ENCODE assay signal across 22 mouse cellular contexts in the genomic region with DNA sequence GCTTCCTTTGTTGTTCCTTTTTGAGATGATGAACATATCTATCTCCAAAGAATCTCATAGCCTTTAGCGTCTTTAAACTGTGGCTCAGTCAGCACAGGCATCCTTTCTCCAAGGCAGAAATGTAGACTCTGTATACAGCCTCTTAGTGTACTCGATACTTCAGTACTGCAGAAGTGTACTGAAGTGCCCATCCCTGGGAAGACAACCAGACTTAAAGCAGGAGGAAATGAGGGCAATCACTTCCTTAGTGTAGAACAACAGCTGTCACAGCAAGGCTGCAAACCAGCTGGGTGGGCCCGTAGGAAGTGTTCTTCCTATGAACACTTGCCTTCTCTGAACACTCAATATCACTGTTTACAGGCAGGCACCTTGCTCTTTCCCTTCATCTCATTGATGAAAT.
"Had no signal": no experiment of that assay in that cellular context is flagged by ENCODE, and none has a peak within 500 bp of the region (broad histone marks: within the 10 kb centered on the region; RNA-seq: fewer than 3 reads in every experiment).

No protein-coding gene starts in this region.

- H3K36me3 ChIP-seq: midbrain, embryonic 10.5 days; neural tube, embryonic 12.5 days; neural tube, embryonic 15.5 days; stomach, embryonic 15.5 days had no signal

- H3K9me3 ChIP-seq: megakaryocyte, embryonic 14.5 days; midbrain, embryonic 10.5 days; neural tube, embryonic 12.5 days; neural tube, embryonic 15.5 days; stomach, embryonic 15.5 days had no signal

- H3K27ac ChIP-seq: kidney, postnatal 0 days; layer of hippocampus, adult 2 months; left cerebral cortex, adult 2 months; liver, embryonic 14.5 days; midbrain, embryonic 10.5 days; neural tube, embryonic 12.5 days; neural tube, embryonic 15.5 days; stomach, embryonic 15.5 days had no signal

- H3K4me3 ChIP-seq: layer of hippocampus, adult 2 months; left cerebral cortex, adult 2 months; megakaryocyte, embryonic 14.5 days; midbrain, embryonic 10.5 days; neural tube, embryonic 12.5 days; neural tube, embryonic 15.5 days; stomach, embryonic 15.5 days had no signal

- H3K9ac ChIP-seq: liver, embryonic 14.5 days; liver, postnatal 0 days; lung, embryonic 14.5 days; neural tube, embryonic 12.5 days; neural tube, embryonic 15.5 days; stomach, embryonic 15.5 days had no signal

- DNase-seq: kidney, adult 2 months; kidney, postnatal 25 days; layer of hippocampus, adult 9-11 months; layer of hippocampus, postnatal 36 days; liver, postnatal 0 days; lung, embryonic 14.5 days; lung, postnatal 36 days; midbrain, embryonic 14.5 days; right cerebral cortex, adult 18-20 months; right cerebral cortex, postnatal 25 days; spleen, adult 18-20 months; thymus, postnatal 25 days had no signal

- ATAC-seq: liver, postnatal 0 days; lung, postnatal 0 days had no signal

- H3K4me1 ChIP-seq: midbrain, embryonic 10.5 days; neural tube, embryonic 12.5 days; neural tube, embryonic 15.5 days; stomach, embryonic 15.5 days had no signal

- H3K27me3 ChIP-seq: megakaryocyte, embryonic 14.5 days; neural tube, embryonic 12.5 days; neural tube, embryonic 15.5 days; stomach, embryonic 15.5 days had no signal

- H3K4me2 ChIP-seq: lung, embryonic 14.5 days; neural tube, embryonic 12.5 days; neural tube, embryonic 15.5 days; stomach, embryonic 15.5 days had no signal
